In the genomic region with DNA sequence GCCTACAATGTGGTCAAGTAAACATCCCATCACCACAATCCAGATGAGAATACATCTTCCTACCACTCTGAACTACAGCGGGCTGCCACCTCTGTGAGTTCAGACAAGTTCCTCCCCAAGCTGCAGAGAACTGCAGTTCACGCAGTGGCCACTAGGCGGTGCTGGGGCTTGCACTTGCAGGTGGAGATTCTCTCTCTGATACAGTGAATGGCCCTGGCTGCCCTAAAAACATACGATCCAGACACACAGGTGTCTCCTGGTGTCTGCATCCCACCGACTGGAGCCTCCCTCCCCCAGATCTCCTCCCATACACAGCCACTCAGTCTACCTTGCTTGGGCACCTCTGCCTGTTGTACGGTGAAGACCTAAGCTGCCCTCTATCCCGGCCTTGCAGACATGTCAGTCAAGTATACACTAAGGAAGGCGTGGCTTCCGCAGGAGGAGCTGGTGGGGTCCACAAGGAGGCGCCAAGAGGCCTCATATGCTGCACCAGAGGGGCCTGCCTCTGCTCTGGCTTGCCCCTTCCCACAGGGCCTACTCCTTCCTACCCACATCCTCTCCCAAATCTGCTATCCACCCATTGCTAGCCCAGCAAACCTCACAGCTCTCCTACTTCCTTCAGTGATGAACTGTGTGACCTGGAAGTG, we compare ENCODE assay signal across 8 mouse cellular contexts. TPM values are rescaled to one million over a fixed set of nuclear protein-coding genes. Genes with fewer than 3 reads are reported as not detected.
A peak's percentile ranks its signal among the peaks of the same experiment; 100 is the strongest.
DNase-seq lines count a peak whose midpoint lies in the region; ATAC-seq and TF ChIP-seq lines count a peak whose summit lies in the region.

No protein-coding gene starts in this region.

- peak; percentile 77 for ATAC-seq in Patski
- ATAC-seq in hindbrain, embryonic 14.5 days (ENCODE audit: low FRiP score) = peak; percentile 81

- in situ Hi-C loops in Patski (cut with MboI; ENCODE audit: low pct_unique_long_range_greater_than_20kb) = loop anchor here (10.0 kb wide), 2 partner anchors 185 to 225 kb away; no protein-coding TSS in a partner anchor

- WGBS in hindbrain, embryonic 14.5 days = 5% methylated on average over 10 of the region's 10 CpGs

- no peak for DNase-seq in Patski (ENCODE audit: low read depth, low spot score)
- DNase-seq in cerebellum, postnatal 14 days = peak; percentile 95 to 98
- DNase-seq in frontal cortex, postnatal 25 days (ENCODE audit: low spot score in 2 of 2) = peak; percentile 94
- peak; percentile 96 for DNase-seq in hindbrain, embryonic 14.5 days (ENCODE audit: low spot score)
- DNase-seq in layer of hippocampus, postnatal 25 days (ENCODE audit: extremely low spot score in 1 of 2, low spot score in 1 of 2) = peak; percentile 93 to 98
- DNase-seq in lung, postnatal 25 days (ENCODE audit: low spot score) = peak; percentile 91
- peak; percentile 93 for DNase-seq in retina, embryonic 14.5 days (ENCODE audit: low spot score)
- DNase-seq in thymus, postnatal 4 days = peak; percentile 98

- H3K36me3 ChIP-seq in hindbrain, embryonic 14.5 days (replicated peaks; ENCODE audit: control insufficient read depth, insufficient read depth) = peaks cover 28% of the 10 kb centered on the region

- no peak overlapping the region for H3K9ac ChIP-seq in hindbrain, embryonic 14.5 days

- H3K4me3 ChIP-seq in hindbrain, embryonic 14.5 days (replicated peaks; ENCODE audit: low read length) = no peak overlapping the region

- CTCF ChIA-PET in Patski (lab: Charles Lee) = interaction anchor here (0.7 to 2.3 kb wide), 14 partner anchors 9 to 324 kb away, joined by 3 to 14 read pairs (median 4); partner anchors contain the start of gene Zbp1

- POLR2A ChIA-PET in Patski (lab: Charles Lee) = interaction anchor here (0.9 to 1.4 kb wide), 2 partner anchors 28 to 44 kb away, joined by 3 to 4 read pairs; no protein-coding TSS in a partner anchor

- H3K4me1 ChIP-seq in hindbrain, embryonic 14.5 days (replicated peaks; ENCODE audit: control insufficient read depth, insufficient read depth, low read length) = peaks cover 5% of the 10 kb centered on the region; the same call in 1 of the 2 replicates

- no peaks in the 10 kb centered on the region for H3K9me3 ChIP-seq in hindbrain, embryonic 14.5 days (ENCODE audit: control insufficient read depth, low read length)

- peak overlapping the region; percentile 0; the same call in 1 of the 2 replicates for H3K27ac ChIP-seq in hindbrain, embryonic 14.5 days

- no peak for TF ChIP-seq CTCF in Patski (IDR thresholded peaks at IDR 0.05)

- H3K27me3 ChIP-seq in Patski = no peaks in the 10 kb centered on the region
- H3K27me3 ChIP-seq in hindbrain, embryonic 14.5 days (ENCODE audit: control insufficient read depth, insufficient read depth, low read length) = no peaks in the 10 kb centered on the region

- H3K4me2 ChIP-seq in hindbrain, embryonic 14.5 days (replicated peaks) = no peak overlapping the region

RNA-seq across cellular contexts. Expression of gene Zbp1, which starts 11.0 kb away (rescaled TPM):
- 0.05 TPM for polyA plus RNA-seq in Patski (2021)
- 0.27 TPM in 1 of 2 replicates, not detected in the other for polyA plus RNA-seq in hindbrain, embryonic 14.5 days (2014; fragmentation: Nextera tagmentation; extraction: Ambion mirVana)
- total RNA-seq in layer of hippocampus, postnatal 25 days (2021) = not detected

RNA-seq across cellular contexts. Expression of gene Pmepa1, which starts 46.6 kb away (rescaled TPM):
- 20.1 TPM for polyA plus RNA-seq in Patski (2021)
- 5.3 and 5.4 TPM in 2 replicates for polyA plus RNA-seq in hindbrain, embryonic 14.5 days (2014; fragmentation: Nextera tagmentation; extraction: Ambion mirVana)
- total RNA-seq in layer of hippocampus, postnatal 25 days (2021) = 10 to 100 TPM; 26.2 TPM
